Mouse (Mus musculus): ENCODE data around the gene Map4k4. TPM values are rescaled to one million over a fixed set of nuclear protein-coding genes. Genes with fewer than 3 reads are reported as not detected.

Map4k4 gene
- polyA plus RNA-seq, 1 experiment from 2014 or later, result 35.7 TPM

- Histone ChIP-seq H3K4me3 (replicated peaks) (no peak overlapping the region), H3K36me3 (peaks cover 17% of the 10 kb centered on the region), H3K4me2 (no peak overlapping the region), H3K4me1 (no peaks in the 10 kb centered on the region), H3K9ac (replicated peaks) (no peak overlapping the region), H3K9me3 (replicated peaks) (no peaks in the 10 kb centered on the region), H3K27ac (replicated peaks) (no peak overlapping the region), H3K27me3 (replicated peaks) (no peaks in the 10 kb centered on the region)
- 93% methylated on average over 8 of the region's 8 CpGs for WGBS
- no peak for ATAC-seq (ENCODE audit: low FRiP score)
These were observed 130.3 kb downstream of the Map4k4 start for GRCm38 (mm10) chr1:40030976-40031356.

GRCm38 (mm10) chr1:40031626-40032025, 130.9 kb downstream of the Map4k4 start:
- no peaks in the 10 kb centered on the region for H3K27me3 ChIP-seq (replicated peaks)
- H3K9me3 ChIP-seq (replicated peaks), result no peaks in the 10 kb centered on the region
- 94% methylated on average over 2 of the region's 2 CpGs for WGBS
- H3K4me3 ChIP-seq (replicated peaks), result no peak overlapping the region
- H3K4me2 ChIP-seq, result no peak overlapping the region
- no peak for ATAC-seq (ENCODE audit: low FRiP score)
- H3K9ac ChIP-seq (replicated peaks), result no peak overlapping the region
- H3K27ac ChIP-seq (replicated peaks), result no peak overlapping the region
- peaks cover 11% of the 10 kb centered on the region for H3K36me3 ChIP-seq
- no peaks in the 10 kb centered on the region for H3K4me1 ChIP-seq

- Histone ChIP-seq H3K27me3 (replicated peaks) (no peaks in the 10 kb centered on the region), H3K36me3 (no peaks in the 10 kb centered on the region), H3K4me3 (replicated peaks) (no peak overlapping the region), H3K4me1 (no peaks in the 10 kb centered on the region), H3K9me3 (replicated peaks) (no peaks in the 10 kb centered on the region), H3K4me2 (no peak overlapping the region), H3K9ac (replicated peaks) (no peak overlapping the region), H3K27ac (replicated peaks) (no peak overlapping the region)
- WGBS, result 71% methylated on average over 4 of the region's 4 CpGs
- no peak for ATAC-seq (ENCODE audit: low FRiP score)
These were observed 132.6 kb downstream of the Map4k4 start for GRCm38 (mm10) chr1:40033315-40033714.

- H3K4me1 ChIP-seq, result no peaks in the 10 kb centered on the region
- H3K36me3 ChIP-seq, result no peaks in the 10 kb centered on the region
- no peak overlapping the region for H3K4me2 ChIP-seq
- H3K27me3 ChIP-seq (replicated peaks), result no peaks in the 10 kb centered on the region
- no peak for ATAC-seq (ENCODE audit: low FRiP score)
- H3K4me3 ChIP-seq (replicated peaks), result no peak overlapping the region
- WGBS, result 64% methylated on average over 12 of the region's 12 CpGs
- H3K27ac ChIP-seq (replicated peaks), result no peak overlapping the region
- H3K9me3 ChIP-seq (replicated peaks), result no peaks in the 10 kb centered on the region
- no peak overlapping the region for H3K9ac ChIP-seq (replicated peaks)
These were observed 133.2 kb downstream of the Map4k4 start for GRCm38 (mm10) chr1:40033743-40034420.

- H3K27me3 ChIP-seq (replicated peaks), result no peaks in the 10 kb centered on the region
- H3K36me3 ChIP-seq, result no peaks in the 10 kb centered on the region
- no peak overlapping the region for H3K9ac ChIP-seq (replicated peaks)
- H3K4me3 ChIP-seq (replicated peaks), result no peak overlapping the region
- no peak overlapping the region for H3K27ac ChIP-seq (replicated peaks)
- H3K4me2 ChIP-seq, result no peak overlapping the region
- H3K9me3 ChIP-seq (replicated peaks), result no peaks in the 10 kb centered on the region
- H3K4me1 ChIP-seq, result no peaks in the 10 kb centered on the region
- no peak for ATAC-seq (ENCODE audit: low FRiP score)
- 95% methylated on average over 6 of the region's 6 CpGs for WGBS
These were observed 137.1 kb downstream of the Map4k4 start for GRCm38 (mm10) chr1:40037831-40038230.

GRCm38 (mm10) chr1:40045686-40046085, 145.0 kb downstream of the Map4k4 start:
- no peaks in the 10 kb centered on the region for H3K27me3 ChIP-seq (replicated peaks)
- H3K9ac ChIP-seq (replicated peaks), result no peak overlapping the region
- H3K4me1 ChIP-seq, result no peaks in the 10 kb centered on the region
- H3K4me3 ChIP-seq (replicated peaks), result no peak overlapping the region
- no peaks in the 10 kb centered on the region for H3K36me3 ChIP-seq
- 0 out of 2 replicates have a peak, but pooled peaks cover 2% of the 10 kb centered on the region for H3K9me3 ChIP-seq (replicated peaks)
- 83% methylated on average over 6 of the region's 6 CpGs for WGBS
- no peak overlapping the region for H3K27ac ChIP-seq (replicated peaks)
- no peak for ATAC-seq (ENCODE audit: low FRiP score)
- no peak overlapping the region for H3K4me2 ChIP-seq

- Histone ChIP-seq H3K36me3 (no peaks in the 10 kb centered on the region), H3K4me3 (replicated peaks) (no peak overlapping the region), H3K4me2 (no peak overlapping the region), H3K4me1 (no peaks in the 10 kb centered on the region), H3K27ac (replicated peaks) (no peak overlapping the region), H3K27me3 (replicated peaks) (no peaks in the 10 kb centered on the region), H3K9me3 (replicated peaks) (0 out of 2 replicates have a peak, but pooled peaks cover 2% of the 10 kb centered on the region), H3K9ac (replicated peaks) (no peak overlapping the region)
- ATAC-seq (ENCODE audit: low FRiP score), result no peak
- 83% methylated on average over 5 of the region's 5 CpGs for WGBS
These were observed 145.9 kb downstream of the Map4k4 start for GRCm38 (mm10) chr1:40046600-40046999.

- H3K4me2 ChIP-seq, result no peak overlapping the region
- no peak overlapping the region for H3K4me3 ChIP-seq (replicated peaks)
- H3K9ac ChIP-seq (replicated peaks), result no peak overlapping the region
- no peaks in the 10 kb centered on the region for H3K9me3 ChIP-seq (replicated peaks)
- H3K27ac ChIP-seq (replicated peaks), result no peak overlapping the region
- no peaks in the 10 kb centered on the region for H3K27me3 ChIP-seq (replicated peaks)
- no peaks in the 10 kb centered on the region for H3K4me1 ChIP-seq
- ATAC-seq (ENCODE audit: low FRiP score), result no peak
- 92% methylated on average over 6 of the region's 6 CpGs for WGBS
- no peaks in the 10 kb centered on the region for H3K36me3 ChIP-seq
These were observed 150.4 kb downstream of the Map4k4 start for GRCm38 (mm10) chr1:40051157-40051556.

- whole genome bisulfite sequencing, result 69% methylated on average over 8 of the region's 8 CpGs
- no peaks in the 10 kb centered on the region for H3K27me3 ChIP-seq (replicated peaks)
- no peak overlapping the region for H3K4me3 ChIP-seq (replicated peaks)
- no peak overlapping the region for H3K27ac ChIP-seq (replicated peaks)
- H3K4me2 ChIP-seq, result no peak overlapping the region
- H3K4me1 ChIP-seq, result no peaks in the 10 kb centered on the region
- H3K36me3 ChIP-seq, result no peaks in the 10 kb centered on the region
- ATAC-seq (ENCODE audit: low FRiP score), result no peak
- H3K9ac ChIP-seq (replicated peaks), result no peak overlapping the region
- no peaks in the 10 kb centered on the region for H3K9me3 ChIP-seq (replicated peaks)
These were observed 151.4 kb downstream of the Map4k4 start for GRCm38 (mm10) chr1:40052156-40052555.

GRCm38 (mm10) chr1:40053071-40053470, 152.4 kb downstream of the Map4k4 start:
- no peak overlapping the region for H3K27ac ChIP-seq (replicated peaks)
- 86% methylated on average over 5 of the region's 5 CpGs for WGBS
- H3K4me2 ChIP-seq, result no peak overlapping the region
- H3K36me3 ChIP-seq, result no peaks in the 10 kb centered on the region
- no peak for ATAC-seq (ENCODE audit: low FRiP score)
- H3K9me3 ChIP-seq (replicated peaks), result no peaks in the 10 kb centered on the region
- no peaks in the 10 kb centered on the region for H3K27me3 ChIP-seq (replicated peaks)
- no peak overlapping the region for H3K9ac ChIP-seq (replicated peaks)
- no peaks in the 10 kb centered on the region for H3K4me1 ChIP-seq
- H3K4me3 ChIP-seq (replicated peaks), result no peak overlapping the region

- Histone ChIP-seq H3K4me2 (no peak overlapping the region), H3K9ac (replicated peaks) (no peak overlapping the region), H3K27me3 (replicated peaks) (no peaks in the 10 kb centered on the region), H3K4me3 (replicated peaks) (no peak overlapping the region), H3K4me1 (no peaks in the 10 kb centered on the region), H3K27ac (replicated peaks) (no peak overlapping the region), H3K36me3 (no peaks in the 10 kb centered on the region), H3K9me3 (replicated peaks) (no peaks in the 10 kb centered on the region)
- 84% methylated on average over 7 of the region's 7 CpGs for WGBS
- ATAC-seq (ENCODE audit: low FRiP score), result no peak
These were observed 154.3 kb downstream of the Map4k4 start for GRCm38 (mm10) chr1:40055051-40055450.

GRCm38 (mm10) chr1:40055963-40056362, 155.2 kb downstream of the Map4k4 start:
- no peak for ATAC-seq (ENCODE audit: low FRiP score)
- H3K36me3 ChIP-seq, result no peaks in the 10 kb centered on the region
- no peaks in the 10 kb centered on the region for H3K4me1 ChIP-seq
- 88% methylated on average over 5 of the region's 5 CpGs for WGBS
- no peak overlapping the region for H3K9ac ChIP-seq (replicated peaks)
- H3K4me3 ChIP-seq (replicated peaks), result no peak overlapping the region
- no peaks in the 10 kb centered on the region for H3K9me3 ChIP-seq (replicated peaks)
- no peaks in the 10 kb centered on the region for H3K27me3 ChIP-seq (replicated peaks)
- H3K27ac ChIP-seq (replicated peaks), result no peak overlapping the region
- H3K4me2 ChIP-seq, result no peak overlapping the region

All from neural tube, embryonic 15.5 days (tissue).